Comparison of ENCODE assay signal across 8 mouse cellular contexts in genomic region chr7:51862097-51862492, GRCm38 (mm10). TPM values are rescaled to one million over a fixed set of nuclear protein-coding genes. Genes with fewer than 3 reads are reported as not detected.
DNase-seq lines count a peak whose midpoint lies in the region; ATAC-seq and TF ChIP-seq lines count a peak whose summit lies in the region.

Gene Fancf (minus strand): TSS chr7:51862267.

- H3K27me3 ChIP-seq in megakaryocyte, embryonic 14.5 days (replicated peaks): no peaks in the 10 kb centered on the region

- peak; percentile 95 to 96 for DNase-seq in gastrocnemius, adult 8-10 months (ENCODE audit: low spot score in 2 of 2)
- peak; percentile 84 for DNase-seq in hindlimb bud, embryonic 11.5 days (ENCODE audit: extremely low spot score, low read depth, low spot score)
- DNase-seq in left cerebral cortex, adult 8-10 months (ENCODE audit: low spot score in 2 of 2): peak; percentile 94 to 99
- DNase-seq in right cerebral cortex, postnatal 10 days (ENCODE audit: low spot score in 2 of 2): peak; percentile 98 to 99
- DNase-seq in urinary bladder, postnatal 25 days (ENCODE audit: low spot score): peak; percentile 97

- ATAC-seq in activated CD4-positive, CD25-positive, alpha-beta regulatory T cell, adult 4 months: peak; percentile 97

- peak; percentile 68 for TF ChIP-seq POLR2A in cortical plate, adult 2 months (IDR thresholded peaks at IDR 0.05; ENCODE audit: extremely low read depth, insufficient read depth, low read length)

- TF ChIP-seq CTCF in cortical plate, adult 2 months (IDR thresholded peaks at IDR 0.05; ENCODE audit: extremely low read depth, insufficient read depth, low read length): no peak

- peak within 1 kb of the TSS; percentile 97 for H3K27ac ChIP-seq in cortical plate, adult 2 months (ENCODE audit: insufficient read depth, low read length)

- peaks cover 39% of the 10 kb centered on the region for H3K36me3 ChIP-seq in megakaryocyte, embryonic 14.5 days (replicated peaks; ENCODE audit: low read length)

- no peaks in the 10 kb centered on the region for H3K9me3 ChIP-seq in megakaryocyte, embryonic 14.5 days

- H3K4me3 ChIP-seq in cortical plate, adult 2 months (ENCODE audit: insufficient read depth, low read length): peak within 1 kb of the TSS; percentile 71
- H3K4me3 ChIP-seq in megakaryocyte, embryonic 14.5 days (replicated peaks): peak within 1 kb of the TSS; percentile 98

- no peaks in the 10 kb centered on the region for H3K4me1 ChIP-seq in cortical plate, adult 2 months (ENCODE audit: control insufficient read depth, insufficient read depth, low read length)
- H3K4me1 ChIP-seq in megakaryocyte, embryonic 14.5 days: peaks cover 32% of the 10 kb centered on the region

RNA-seq across cellular contexts. Expression of gene Fancf, which starts in this region (rescaled TPM):
- polyA plus RNA-seq in activated CD4-positive, CD25-positive, alpha-beta regulatory T cell, adult 4 months (2017; shearing (Covaris generic)): 1 to 10 TPM in 1 of 2 experiments, under 1 TPM in 1; 0.75 to 1.1 TPM
- 4.7 and 4.8 TPM in 2 replicates for polyA plus RNA-seq in cortical plate, adult 2 months (2012; rRNA removed)
- total RNA-seq in gastrocnemius, adult 8-10 months (2022): 1 to 10 TPM in 3 of 4 experiments, under 1 TPM in 1; 0.89 to 2.2 (median 1.4) TPM
- 1 to 10 TPM; 4.3 to 6.4 (median 5.7) TPM for total RNA-seq in left cerebral cortex, adult 8-10 months (2022)
- 4.4 and 12.9 TPM in 2 replicates for polyA plus RNA-seq in megakaryocyte, embryonic 14.5 days (2012; ENCODE audit: insufficient read depth, low replicate concordance)

Comparison
In these comparisons a context has a peak if more than half of its experiments do, and no peak if none do; other contexts are left out.
1. Peak in every context shown above with its lines: DNase-seq, ATAC-seq, H3K4me3 ChIP-seq and H3K27ac ChIP-seq.